Mouse (Mus musculus) stomach, embryonic 16.5 days (tissue): Measurements from ENCODE around the gene Mctp1. TPM values are rescaled to one million over a fixed set of nuclear protein-coding genes. Genes with fewer than 3 reads are reported as not detected.
"Not testable (repeated sequence)": the region's sequence is repeated elsewhere in the genome, so short reads cannot be mapped to it uniquely, and the experiment has no call there.

ENCODE experiments used
- ATAC-seq: fragments of 200-750 bp; cut with Nextera tagmentation; 2 replicates; pipeline ENCODE4 v1.8.0; 2017; ENCODE audit warnings: moderate number of reproducible peaks, moderate TSS enrichment; ENCODE audit not compliant: insufficient read depth, low FRiP score
- H3K27ac ChIP-seq: fragments of 300-500 bp; sonication (generic); 2 replicates; pipeline ENCODE4 v1.5.1; 2014; ENCODE audit warnings: low read length
- H3K27me3 ChIP-seq: fragments of 300-500 bp; sonication (generic); 2 replicates; pipeline ENCODE4 v1.6.1; 2014; ENCODE audit warnings: low read length, control low read depth, mixed read lengths; ENCODE audit not compliant: control insufficient read depth, insufficient read depth
- H3K36me3 ChIP-seq: fragments of 300-500 bp; sonication (generic); 2 replicates; pipeline ENCODE4 v1.6.1; 2014; ENCODE audit warnings: low read length; ENCODE audit not compliant: control insufficient read depth, insufficient read depth
- H3K4me1 ChIP-seq: fragments of 300-500 bp; sonication (generic); 2 replicates; pipeline ENCODE4 v1.6.1; 2014; ENCODE audit warnings: low read length, control low read depth, mixed read lengths; ENCODE audit not compliant: control insufficient read depth, insufficient read depth
- H3K4me2 ChIP-seq: fragments of 300-500 bp; sonication (generic); 2 replicates; pipeline ENCODE4 v1.6.1; 2014; ENCODE audit warnings: low read depth, low read length, mixed read lengths
- H3K4me3 ChIP-seq: fragments of 300-500 bp; sonication (generic); replicated peaks from 2 replicates; pipeline ENCODE4 v1.5.1; 2014; ENCODE audit warnings: mild to moderate bottlenecking, low read length
- H3K9ac ChIP-seq: fragments of 300-500 bp; sonication (generic); 2 replicates; pipeline ENCODE4 v1.6.1; 2014; ENCODE audit warnings: low read length
- H3K9me3 ChIP-seq: fragments of 300-500 bp; sonication (generic); replicated peaks from 2 replicates; pipeline ENCODE4 v1.6.1; 2016; ENCODE audit warnings: low read length, control low read depth; ENCODE audit not compliant: control insufficient read depth
- WGBS: fragments of 180-500 bp; shearing (Covaris S2); extraction: QIAGEN DNeasy Blood & Tissue Kit; methylation state at CpG from one replicate; pipeline ENCODE4 v1.1.7; 2014; 5-methylcytosine and 5-hydroxymethylcytosine counted together
- polyA plus RNA-seq: library from polyadenylated mRNA; unstranded; fragments of >200 nt; fragmentation: Nextera tagmentation; extraction: Ambion mirVana; gene quantifications from 2 replicates; pipeline ENCODE4 v1.2.1, GENCODE M21; 2015

The Mctp1 gene
- polyA plus RNA-seq, 1 experiment from 2014 or later: 1.8 TPM

DNA sequence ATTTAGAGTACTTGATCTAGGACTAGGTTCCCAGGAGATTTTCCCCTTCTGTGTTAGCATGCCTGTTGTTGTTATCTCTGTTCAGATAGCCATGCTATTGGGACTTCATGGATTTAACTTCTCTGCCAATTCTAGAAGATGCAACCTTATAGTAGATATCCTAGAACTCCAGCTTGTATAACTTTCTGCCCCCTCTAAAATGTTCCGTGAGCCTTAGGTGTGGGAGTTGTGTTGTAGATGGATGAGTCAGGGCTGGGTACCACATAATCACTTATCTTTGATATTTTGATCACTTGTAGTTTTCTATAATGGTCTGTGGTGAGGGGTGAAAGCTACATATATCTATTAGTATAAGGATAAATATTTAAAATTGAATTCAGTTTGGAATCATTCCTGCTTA is 54.4 kb downstream of the Mctp1 start:
- no peak for ATAC-seq
- WGBS: 82% methylated on average over 1 of the region's 1 CpGs
- no peaks in the 10 kb centered on the region for H3K36me3 ChIP-seq

GRCm38 (mm10) chr13:76446059-76446458 is 61.7 kb downstream of the Mctp1 start:
- H3K9ac ChIP-seq: no peak overlapping the region
- H3K4me1 ChIP-seq: no peaks in the 10 kb centered on the region
- H3K4me2 ChIP-seq: no peak overlapping the region
- H3K27ac ChIP-seq: no peak overlapping the region
- H3K9me3 ChIP-seq: no peaks in the 10 kb centered on the region
- WGBS: 83% methylated on average over 1 of the region's 1 CpGs
- H3K4me3 ChIP-seq: no peak overlapping the region
- no peaks in the 10 kb centered on the region for H3K27me3 ChIP-seq
- no peak for ATAC-seq
- H3K36me3 ChIP-seq: no peaks in the 10 kb centered on the region

More for the DNA sequence above, 54.4 kb downstream of the Mctp1 start:
- Histone ChIP-seq H3K9ac (no peak overlapping the region), H3K9me3 (no peaks in the 10 kb centered on the region), H3K4me3 (no peak overlapping the region), H3K27me3 (no peaks in the 10 kb centered on the region), H3K4me1 (no peaks in the 10 kb centered on the region), H3K27ac (no peak overlapping the region), H3K4me2 (no peak overlapping the region)

GRCm38 (mm10) chr13:76447528-76447927 is 63.2 kb downstream of the Mctp1 start:
- H3K27ac ChIP-seq: no peak overlapping the region
- H3K4me1 ChIP-seq: no peaks in the 10 kb centered on the region
- H3K27me3 ChIP-seq: no peaks in the 10 kb centered on the region
- ATAC-seq: no peak
- no peak overlapping the region for H3K4me2 ChIP-seq
- H3K4me3 ChIP-seq: no peak overlapping the region
- no peak overlapping the region for H3K9ac ChIP-seq
- WGBS: 82% methylated on average over 1 of the region's 1 CpGs
- H3K36me3 ChIP-seq: no peaks in the 10 kb centered on the region
- no peaks in the 10 kb centered on the region for H3K9me3 ChIP-seq

DNA sequence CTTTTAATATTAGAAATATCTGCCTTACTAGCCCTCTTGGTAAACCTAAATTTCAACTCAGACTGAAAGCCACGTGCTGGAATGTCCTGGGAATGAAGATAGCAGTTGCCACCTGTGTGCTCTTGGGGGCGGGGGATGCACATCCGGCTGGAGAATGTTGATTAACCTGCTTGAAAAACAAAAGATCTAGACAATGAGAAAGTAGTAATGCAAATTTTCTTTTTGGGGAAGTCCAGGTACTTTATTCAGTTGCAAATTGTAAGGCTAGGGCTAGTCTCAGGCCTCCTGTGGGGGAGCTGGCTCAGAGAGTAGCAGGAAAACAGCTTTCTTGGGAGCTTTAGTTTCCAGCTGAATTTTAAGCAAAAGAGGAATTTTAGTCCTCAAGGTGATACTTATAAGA is 67.2 kb downstream of the Mctp1 start:
- H3K4me3 ChIP-seq, H3K9ac ChIP-seq, H3K4me1 ChIP-seq, H3K36me3 ChIP-seq, H3K9me3 ChIP-seq, H3K27me3 ChIP-seq, ATAC-seq, H3K4me2 ChIP-seq, H3K27ac ChIP-seq: not testable (repeated sequence)
- WGBS: 58% methylated on average over 3 of the region's 3 CpGs

GRCm38 (mm10) chr13:76481601-76482000 is 97.3 kb downstream of the Mctp1 start:
- Histone ChIP-seq H3K4me3 (no peak overlapping the region), H3K9ac (no peak overlapping the region), H3K4me2 (no peak overlapping the region), H3K36me3 (no peaks in the 10 kb centered on the region), H3K27me3 (no peaks in the 10 kb centered on the region), H3K27ac (no peak overlapping the region), H3K4me1 (no peaks in the 10 kb centered on the region), H3K9me3 (no peaks in the 10 kb centered on the region)
- no peak for ATAC-seq

- Histone ChIP-seq H3K9me3 (no peaks in the 10 kb centered on the region), H3K36me3 (no peaks in the 10 kb centered on the region), H3K4me2 (no peak overlapping the region), H3K4me3 (no peak overlapping the region), H3K4me1 (no peaks in the 10 kb centered on the region), H3K27ac (no peak overlapping the region), H3K9ac (no peak overlapping the region), H3K27me3 (no peaks in the 10 kb centered on the region)
- 75% methylated on average over 2 of the region's 2 CpGs for WGBS
- no peak for ATAC-seq
These were observed 98.7 kb downstream of the Mctp1 start for GRCm38 (mm10) chr13:76482998-76483397.

- WGBS: 4% methylated on average over 2 of the region's 2 CpGs
- H3K36me3 ChIP-seq: no peaks in the 10 kb centered on the region
- ATAC-seq: peak; percentile 78; the same call in 1 of the 2 replicates
- no peaks in the 10 kb centered on the region for H3K27me3 ChIP-seq
- H3K4me1 ChIP-seq: no peaks in the 10 kb centered on the region
- no peak overlapping the region for H3K9ac ChIP-seq
- H3K9me3 ChIP-seq: no peaks in the 10 kb centered on the region
- H3K4me2 ChIP-seq: no peak overlapping the region
- H3K27ac ChIP-seq: no peak overlapping the region
- no peak overlapping the region for H3K4me3 ChIP-seq
These were observed 99.9 kb downstream of the Mctp1 start for GRCm38 (mm10) chr13:76484086-76484709.

DNA sequence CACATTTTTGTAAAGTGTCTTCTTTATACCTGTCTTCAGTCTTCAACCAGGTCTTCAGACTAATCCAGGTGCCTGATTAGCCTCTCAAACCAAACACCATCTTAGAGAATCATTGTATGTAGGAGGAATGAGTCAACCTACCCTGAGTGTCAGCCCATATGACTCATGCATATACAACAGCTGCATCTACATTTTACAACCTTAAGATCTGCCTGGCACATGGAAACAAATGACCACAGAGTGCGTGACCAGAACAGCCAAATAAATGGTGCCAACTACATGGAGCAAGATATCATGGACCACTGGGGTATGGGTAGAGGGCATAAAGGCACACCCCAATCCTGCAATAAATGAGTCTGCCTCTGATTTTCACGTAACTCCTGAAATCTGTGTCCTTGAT is 131.6 kb downstream of the Mctp1 start:
- no peaks in the 10 kb centered on the region for H3K4me1 ChIP-seq
- 85% methylated on average over 2 of the region's 2 CpGs for WGBS
- H3K4me3 ChIP-seq: no peak overlapping the region
- H3K27me3 ChIP-seq: no peaks in the 10 kb centered on the region
- H3K9ac ChIP-seq: no peak overlapping the region
- ATAC-seq: no peak
- no peak overlapping the region for H3K27ac ChIP-seq
- no peak overlapping the region for H3K4me2 ChIP-seq
- no peaks in the 10 kb centered on the region for H3K9me3 ChIP-seq
- no peaks in the 10 kb centered on the region for H3K36me3 ChIP-seq

DNA sequence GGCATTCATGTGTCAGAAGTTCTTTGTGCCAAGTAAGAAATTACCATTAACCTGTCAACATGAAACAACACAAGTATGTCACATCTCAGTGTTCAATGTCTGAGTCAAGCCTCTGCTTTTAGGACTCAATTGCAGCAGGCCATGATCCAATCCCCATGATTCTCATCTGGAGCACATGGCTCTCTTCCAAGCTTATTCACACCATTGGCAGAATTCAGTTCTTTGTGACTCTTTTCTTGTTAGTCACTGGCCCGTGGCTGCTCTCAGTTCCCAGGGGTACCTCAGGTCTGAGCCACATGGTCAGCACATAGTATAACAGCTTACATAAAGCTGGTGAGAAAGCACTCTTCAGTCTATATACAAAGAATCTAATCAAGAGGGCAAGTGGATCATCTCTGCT is 138.8 kb downstream of the Mctp1 start:
- no peak overlapping the region for H3K9ac ChIP-seq
- H3K4me3 ChIP-seq: no peak overlapping the region
- no peaks in the 10 kb centered on the region for H3K36me3 ChIP-seq
- no peaks in the 10 kb centered on the region for H3K9me3 ChIP-seq
- WGBS: 67% methylated on average over 1 of the region's 1 CpGs
- H3K27me3 ChIP-seq: no peaks in the 10 kb centered on the region
- no peaks in the 10 kb centered on the region for H3K4me1 ChIP-seq
- no peak for ATAC-seq
- H3K4me2 ChIP-seq: no peak overlapping the region
- H3K27ac ChIP-seq: no peak overlapping the region

DNA sequence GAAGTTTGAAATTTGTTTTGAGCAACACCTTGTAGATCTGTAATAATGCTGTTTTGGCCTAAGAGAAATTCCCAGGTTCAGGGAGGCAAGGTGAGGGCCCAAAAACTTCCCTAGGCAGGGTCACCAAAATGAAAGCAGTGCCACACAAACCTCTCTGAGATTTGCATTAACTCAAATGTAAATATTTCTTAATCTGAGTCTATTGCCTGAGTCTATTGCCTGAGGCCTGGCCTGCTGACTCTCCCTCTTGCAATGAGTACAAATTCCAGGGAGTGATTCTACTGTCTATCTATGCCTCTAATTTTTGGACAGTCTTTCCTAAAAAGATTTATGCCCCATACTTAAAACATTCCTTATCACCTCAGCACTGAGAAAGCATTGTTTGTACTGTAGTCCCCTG is 143.0 kb downstream of the Mctp1 start:
- H3K4me2 ChIP-seq: no peak overlapping the region
- no peaks in the 10 kb centered on the region for H3K36me3 ChIP-seq
- no peak overlapping the region for H3K27ac ChIP-seq
- H3K9me3 ChIP-seq: no peaks in the 10 kb centered on the region
- H3K27me3 ChIP-seq: no peaks in the 10 kb centered on the region
- H3K4me1 ChIP-seq: no peaks in the 10 kb centered on the region
- H3K4me3 ChIP-seq: no peak overlapping the region
- ATAC-seq: no peak
- no peak overlapping the region for H3K9ac ChIP-seq
